Mouse (Mus musculus) erythroblast, embryonic 14.5 days (primary cell): ENCODE data around the gene Gm5134.

Experiments
- GATA1 ChIP-seq: IDR thresholded peaks from 2 replicates; pipeline ENCODE4 v1.6.1; 2012; ENCODE audit warnings: low read length, inconsistent platforms, mixed read lengths
- TAL1 ChIP-seq: IDR thresholded peaks from 3 replicates; pipeline ENCODE4 v1.6.1; 2012; ENCODE audit warnings: low read length, inconsistent platforms, mixed read lengths

DNA sequence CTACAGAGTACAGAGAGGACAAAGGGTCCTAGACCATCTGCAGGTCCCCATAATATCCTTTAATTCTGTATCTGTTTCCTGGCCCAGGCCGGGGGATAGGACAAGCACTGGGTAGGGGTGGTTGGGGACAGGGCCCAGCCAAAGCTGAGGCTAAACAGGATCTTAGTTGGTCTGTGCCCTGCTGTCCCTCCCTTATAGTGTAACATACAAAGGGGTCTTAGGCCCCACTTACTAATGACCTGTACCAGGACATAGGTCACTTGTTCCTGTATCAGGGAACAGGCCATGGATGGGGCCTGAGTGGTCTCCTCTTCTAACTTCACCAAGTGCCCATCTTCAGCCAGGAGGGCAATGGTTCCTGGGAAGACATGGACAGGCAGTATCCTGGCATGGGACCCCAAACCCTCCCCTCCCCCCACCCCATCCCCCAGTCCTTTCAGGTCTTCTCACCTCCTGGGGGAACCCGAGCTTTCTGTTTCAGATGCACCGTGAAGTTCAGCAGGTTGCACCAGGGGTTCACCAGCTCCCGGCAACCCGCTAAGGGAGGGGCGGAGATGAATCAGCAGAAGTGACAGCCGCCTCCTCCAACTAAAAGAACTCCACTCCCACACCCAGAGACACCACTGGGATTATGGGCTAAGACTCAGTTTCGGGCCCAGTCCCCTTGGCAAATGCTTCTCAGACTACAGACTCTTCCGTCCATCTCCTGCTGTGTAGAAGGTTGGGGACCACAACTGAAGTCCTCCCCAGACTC is 14.7 kb upstream of the Gm5134 start:
- TF ChIP-seq GATA1 = no peak
- no peak for TF ChIP-seq TAL1
